Mouse (Mus musculus) embryonic facial prominence, embryonic 11.5 days (tissue): Measurements from ENCODE around the gene Colgalt2. TPM values are rescaled to one million over a fixed set of nuclear protein-coding genes. Genes with fewer than 3 reads are reported as not detected.

Experiments used
- ATAC-seq: fragments of 200-750 bp; cut with Nextera tagmentation; replicated peaks from 2 replicates; pipeline ENCODE4 v1.8.0; 2017; ENCODE audit warnings: low read depth; ENCODE audit not compliant: insufficient number of reproducible peaks, low FRiP score, low TSS enrichment
- DNase-seq: peaks from one replicate; pipeline ENCODE4 v3.0.0-alpha.2; 2015; ENCODE audit warnings: low spot score
- H3K27ac ChIP-seq: fragments of 300-500 bp; sonication (generic); replicated peaks from 2 replicates; pipeline ENCODE4 v1.5.1; 2014; ENCODE audit warnings: mild to moderate bottlenecking, low read depth, low read length, control low read depth
- H3K27me3 ChIP-seq: fragments of 300-500 bp; sonication (generic); 2 replicates; pipeline ENCODE4 v1.6.1; 2014; ENCODE audit warnings: mild to moderate bottlenecking, low read length, moderate library complexity, mixed read lengths; ENCODE audit not compliant: control insufficient read depth, insufficient read depth
- H3K36me3 ChIP-seq: fragments of 300-500 bp; sonication (generic); replicated peaks from 2 replicates; pipeline ENCODE4 v1.6.1; 2014; ENCODE audit warnings: low read depth, mild to moderate bottlenecking, low read length, moderate library complexity, mixed read lengths; ENCODE audit not compliant: control insufficient read depth, insufficient read depth
- H3K4me1 ChIP-seq: fragments of 300-500 bp; sonication (generic); 2 replicates; pipeline ENCODE4 v1.6.1; 2014; ENCODE audit warnings: low read length, mixed read lengths; ENCODE audit not compliant: control insufficient read depth, insufficient read depth
- H3K4me2 ChIP-seq: fragments of 300-500 bp; sonication (generic); 2 replicates; pipeline ENCODE4 v1.6.1; 2014; ENCODE audit warnings: low read depth, mild to moderate bottlenecking, control low read depth, low read length, moderate library complexity
- H3K4me3 ChIP-seq: fragments of 300-500 bp; sonication (generic); 2 replicates; pipeline ENCODE4 v1.5.1; 2014; ENCODE audit warnings: low read depth, low read length, control low read depth
- H3K9ac ChIP-seq: fragments of 300-500 bp; sonication (generic); replicated peaks from 2 replicates; pipeline ENCODE4 v1.6.1; 2014; ENCODE audit warnings: mild to moderate bottlenecking, control low read depth, low read length
- H3K9me3 ChIP-seq: fragments of 300-500 bp; sonication (generic); replicated peaks from 2 replicates; pipeline ENCODE4 v1.6.1; 2016; ENCODE audit warnings: mild to moderate bottlenecking, low read length, inconsistent platforms, mixed read lengths; ENCODE audit not compliant: control insufficient read depth
- WGBS: fragments of 180-500 bp; shearing (Covaris S2); extraction: QIAGEN DNeasy Blood & Tissue Kit; methylation state at CpG from one replicate; pipeline ENCODE4 v1.1.7; 2014; 5-methylcytosine and 5-hydroxymethylcytosine counted together
- polyA plus RNA-seq: library from polyadenylated mRNA; unstranded; fragments of >200 nt; fragmentation: Nextera tagmentation; extraction: Ambion mirVana; gene quantifications from 2 replicates; pipeline ENCODE4 v1.2.1, GENCODE M21; 2014

Colgalt2 gene
- polyA plus RNA-seq, 1 experiment from 2014 or later = 2.7 TPM

GRCm38 (mm10) chr1:152409356-152409755, 9.7 kb downstream of the Colgalt2 start:
- no peaks in the 10 kb centered on the region for H3K27me3 ChIP-seq
- H3K4me2 ChIP-seq = no peak overlapping the region
- H3K4me3 ChIP-seq = no peak overlapping the region
- H3K4me1 ChIP-seq = no peaks in the 10 kb centered on the region
- H3K27ac ChIP-seq = no peak overlapping the region
- H3K36me3 ChIP-seq = no peaks in the 10 kb centered on the region
- ATAC-seq (no peak), DNase-seq (no peak)
- WGBS = 82% methylated on average over 4 of the region's 4 CpGs
- no peaks in the 10 kb centered on the region for H3K9me3 ChIP-seq
- H3K9ac ChIP-seq = no peak overlapping the region

- Histone ChIP-seq H3K9ac (no peak overlapping the region), H3K4me3 (no peak overlapping the region), H3K27ac (no peak overlapping the region), H3K36me3 (no peaks in the 10 kb centered on the region), H3K27me3 (no peaks in the 10 kb centered on the region), H3K4me2 (no peak overlapping the region), H3K4me1 (no peaks in the 10 kb centered on the region), H3K9me3 (no peaks in the 10 kb centered on the region)
- ATAC-seq = no peak
- 90% methylated on average over 3 of the region's 3 CpGs for WGBS
- DNase-seq = no peak
Observed at GRCm38 (mm10) chr1:152410657-152411056, 11.0 kb downstream of the Colgalt2 start.

GRCm38 (mm10) chr1:152413116-152413515, 13.5 kb downstream of the Colgalt2 start:
- Histone ChIP-seq H3K9ac (no peak overlapping the region), H3K4me1 (no peaks in the 10 kb centered on the region), H3K9me3 (no peaks in the 10 kb centered on the region), H3K27me3 (no peaks in the 10 kb centered on the region; the same call in 1 of the 2 replicates), H3K27ac (no peak overlapping the region), H3K36me3 (no peaks in the 10 kb centered on the region), H3K4me3 (no peak overlapping the region), H3K4me2 (no peak overlapping the region)
- WGBS = 86% methylated on average over 2 of the region's 2 CpGs
- ATAC-seq = no peak
- no peak for DNase-seq

GRCm38 (mm10) chr1:152413961-152414360, 14.3 kb downstream of the Colgalt2 start:
- H3K4me2 ChIP-seq = no peak overlapping the region
- DNase-seq (no peak), ATAC-seq (no peak)
- H3K27ac ChIP-seq = no peak overlapping the region
- H3K36me3 ChIP-seq = no peaks in the 10 kb centered on the region
- no peaks in the 10 kb centered on the region; the same call in 1 of the 2 replicates for H3K27me3 ChIP-seq
- no peak overlapping the region for H3K4me3 ChIP-seq
- 67% methylated on average over 1 of the region's 1 CpGs for WGBS
- H3K4me1 ChIP-seq = no peaks in the 10 kb centered on the region
- H3K9me3 ChIP-seq = no peaks in the 10 kb centered on the region
- H3K9ac ChIP-seq = no peak overlapping the region

- Histone ChIP-seq H3K4me2 (no peak overlapping the region), H3K4me3 (no peak overlapping the region), H3K27me3 (no peaks in the 10 kb centered on the region; the same call in 1 of the 2 replicates), H3K4me1 (no peaks in the 10 kb centered on the region), H3K9me3 (no peaks in the 10 kb centered on the region), H3K27ac (no peak overlapping the region), H3K9ac (no peak overlapping the region), H3K36me3 (no peaks in the 10 kb centered on the region)
- ATAC-seq (no peak), DNase-seq (no peak)
- 70% methylated on average over 10 of the region's 10 CpGs for WGBS
Observed at GRCm38 (mm10) chr1:152414451-152414850, 14.8 kb downstream of the Colgalt2 start.

GRCm38 (mm10) chr1:152416306-152416904, 16.8 kb downstream of the Colgalt2 start:
- no peak overlapping the region for H3K4me2 ChIP-seq
- H3K4me1 ChIP-seq = no peaks in the 10 kb centered on the region
- H3K9ac ChIP-seq = no peak overlapping the region
- no peaks in the 10 kb centered on the region for H3K36me3 ChIP-seq
- H3K4me3 ChIP-seq = no peak overlapping the region
- ATAC-seq = no peak
- H3K27ac ChIP-seq = no peak overlapping the region
- H3K9me3 ChIP-seq = no peaks in the 10 kb centered on the region
- WGBS = 86% methylated on average over 13 of the region's 13 CpGs
- DNase-seq = no peak
- no peaks in the 10 kb centered on the region; the same call in 1 of the 2 replicates for H3K27me3 ChIP-seq

GRCm38 (mm10) chr1:152417602-152418001, 18.0 kb downstream of the Colgalt2 start:
- H3K27ac ChIP-seq = no peak overlapping the region
- no peak for ATAC-seq
- no peaks in the 10 kb centered on the region for H3K36me3 ChIP-seq
- no peaks in the 10 kb centered on the region for H3K4me1 ChIP-seq
- no peak overlapping the region for H3K9ac ChIP-seq
- H3K4me2 ChIP-seq = no peak overlapping the region
- no peaks in the 10 kb centered on the region; the same call in 1 of the 2 replicates for H3K27me3 ChIP-seq
- H3K4me3 ChIP-seq = no peak overlapping the region
- DNase-seq = peak; percentile 33
- WGBS = 37% methylated on average over 5 of the region's 5 CpGs
- H3K9me3 ChIP-seq = no peaks in the 10 kb centered on the region

GRCm38 (mm10) chr1:152422295-152422694, 22.7 kb downstream of the Colgalt2 start:
- no peak overlapping the region for H3K9ac ChIP-seq
- ATAC-seq (no peak), DNase-seq (no peak)
- H3K4me3 ChIP-seq = no peak overlapping the region
- H3K27me3 ChIP-seq = no peaks in the 10 kb centered on the region
- H3K36me3 ChIP-seq = no peaks in the 10 kb centered on the region
- H3K4me1 ChIP-seq = no peaks in the 10 kb centered on the region
- H3K27ac ChIP-seq = no peak overlapping the region
- H3K4me2 ChIP-seq = no peak overlapping the region
- H3K9me3 ChIP-seq = no peaks in the 10 kb centered on the region
- 81% methylated on average over 3 of the region's 3 CpGs for WGBS
